Mouse (Mus musculus): ENCODE measurements around the gene BC049352.

DNA sequence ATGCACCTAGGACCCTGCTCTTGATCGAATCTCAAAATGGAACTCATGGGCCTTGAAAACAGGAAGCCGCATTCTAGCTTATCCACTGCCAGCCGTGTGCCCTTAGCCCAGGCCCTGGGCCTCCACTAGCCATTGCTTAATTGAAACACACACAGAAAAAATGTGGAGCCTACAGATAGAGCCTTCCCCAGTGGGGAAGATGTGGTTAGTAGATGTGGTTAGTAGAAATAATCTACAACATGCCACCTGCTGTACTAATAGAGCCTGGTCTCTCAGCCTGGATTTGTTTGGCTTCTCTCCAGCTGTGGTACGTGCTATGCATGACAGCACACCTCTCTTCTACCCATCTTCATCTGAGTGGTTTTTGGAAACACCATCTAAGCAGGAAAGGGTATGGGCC lies 92.4 kb downstream of the BC049352 start:
- TF ChIP-seq POLR2A (IDR thresholded peaks at IDR 0.05; ENCODE audit: borderline replicate concordance, extremely low read depth, insufficient read depth, insufficient read length, poor library complexity, severe bottlenecking) (no peak), CTCF (IDR thresholded peaks at IDR 0.05; ENCODE audit: borderline replicate concordance, extremely low read depth, insufficient read depth, insufficient read length) (no peak)

All from brain, embryonic 14.5 days (tissue).